Mouse (Mus musculus) megakaryocyte, adult 5-6 weeks (primary cell): ENCODE data around the gene Tmem38b. TPM values are rescaled to one million over a fixed set of nuclear protein-coding genes. Genes with fewer than 3 reads are reported as not detected.

Experiments
- ATAC-seq: 2 replicates; pipeline ENCODE4 v1.8.0; 2016; ENCODE audit warnings: mild to moderate bottlenecking, inconsistent platforms; ENCODE audit not compliant: poor library complexity, severe bottlenecking
- total RNA-seq, 2 experiments: library from RNA; stranded (forward) in 1 of 2; stranded (reverse) in 1 of 2; fragments of 153-499, 151-499 nt in 1 of 2; fragments of 221-1000, 200-1000 nt in 1 of 2; gene quantifications; 2 replicates each; pipeline versions ENCODE4 v1.2.3 to v1.2.4; 2015 to 2017

The Tmem38b gene
- total RNA-seq, 2 experiments from 2014 or later, result 15.3 to 39.2 TPM

DNA sequence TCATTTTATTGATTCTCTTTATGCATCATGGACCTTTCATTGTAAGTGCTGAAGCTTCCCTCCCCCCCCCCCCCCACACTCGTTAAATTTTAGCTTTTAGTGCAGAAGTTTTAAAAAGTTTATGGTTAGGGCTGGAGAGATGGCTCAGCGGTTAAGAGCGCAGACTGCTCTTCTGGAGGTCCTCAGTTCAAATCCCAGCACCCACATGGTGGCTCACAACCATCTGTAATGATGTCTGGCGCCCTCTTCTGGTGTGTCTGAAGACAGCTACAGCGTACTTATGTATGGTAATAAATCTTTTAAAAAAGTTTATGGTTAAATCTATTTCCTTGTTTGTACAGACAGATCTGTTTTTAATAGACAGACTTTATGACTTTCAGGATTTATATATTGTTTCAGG lies 2.0 kb downstream of the Tmem38b start:
- no peak for ATAC-seq

GRCm38 (mm10) chr4:53828914-53829313 lies 3.1 kb downstream of the Tmem38b start:
- ATAC-seq, result no peak

DNA sequence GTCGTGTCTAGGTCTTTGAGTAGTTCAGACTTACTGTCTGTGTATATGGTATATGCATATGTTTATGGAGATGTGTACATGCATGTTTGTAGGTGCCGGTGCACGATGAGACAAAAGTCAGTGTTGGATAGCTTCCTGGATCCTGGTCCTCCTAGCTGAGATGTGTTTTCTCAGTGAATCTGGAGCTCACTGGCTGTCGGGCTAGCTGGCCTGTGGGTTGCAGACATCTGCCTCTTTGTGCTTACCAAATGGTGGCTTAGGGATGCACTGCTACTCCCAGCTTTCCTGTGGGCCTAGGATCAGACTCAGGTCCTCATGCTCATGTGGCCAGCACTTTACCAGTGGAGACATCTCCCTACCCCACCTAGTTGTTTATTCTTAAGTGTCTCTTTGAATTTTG lies 4.2 kb downstream of the Tmem38b start:
- ATAC-seq, result no peak

GRCm38 (mm10) chr4:53830579-53830978 lies 4.7 kb downstream of the Tmem38b start:
- 0 out of 2 replicates have a peak, but pooled peaks have one; percentile 8 for ATAC-seq

DNA sequence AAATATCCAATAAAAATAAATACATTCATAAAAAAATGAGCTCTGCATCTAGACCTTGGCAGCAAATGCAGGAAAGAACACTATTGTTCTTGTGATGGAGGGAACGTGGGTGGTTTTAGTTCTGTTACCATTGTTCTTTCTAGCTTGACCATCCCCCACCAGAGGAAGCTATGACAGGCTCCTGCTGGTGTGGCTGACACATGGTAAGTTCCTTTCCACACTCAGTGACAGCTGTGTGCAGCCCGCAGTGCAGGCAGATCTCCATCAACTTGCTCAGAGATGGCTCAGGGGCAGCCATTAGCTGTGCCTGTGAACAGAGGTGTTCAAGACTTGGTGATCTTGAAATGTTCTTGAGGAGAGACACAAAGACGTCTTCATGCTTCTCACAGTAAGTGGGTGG lies 6.5 kb downstream of the Tmem38b start:
- ATAC-seq, result peak; percentile 90

DNA sequence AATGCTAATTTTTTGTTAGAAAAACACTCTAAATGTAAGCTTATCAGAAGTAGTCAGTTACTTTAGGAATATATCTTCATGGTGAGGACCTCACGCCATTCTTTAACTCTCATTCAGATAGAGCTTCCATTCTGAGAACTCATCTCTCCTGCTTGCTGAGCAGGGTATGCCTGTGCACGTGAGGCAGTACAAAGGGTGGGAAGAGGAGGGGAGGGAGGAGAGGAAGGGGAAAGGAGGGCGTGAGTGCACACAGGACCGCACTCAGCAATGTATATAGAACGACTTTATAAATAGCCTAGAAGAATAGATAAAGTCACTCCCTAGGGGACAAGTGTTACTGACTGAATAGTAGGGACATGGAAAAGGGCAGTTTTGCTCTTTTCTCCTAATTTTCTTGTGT lies 11.1 kb downstream of the Tmem38b start:
- ATAC-seq, result no peak

DNA sequence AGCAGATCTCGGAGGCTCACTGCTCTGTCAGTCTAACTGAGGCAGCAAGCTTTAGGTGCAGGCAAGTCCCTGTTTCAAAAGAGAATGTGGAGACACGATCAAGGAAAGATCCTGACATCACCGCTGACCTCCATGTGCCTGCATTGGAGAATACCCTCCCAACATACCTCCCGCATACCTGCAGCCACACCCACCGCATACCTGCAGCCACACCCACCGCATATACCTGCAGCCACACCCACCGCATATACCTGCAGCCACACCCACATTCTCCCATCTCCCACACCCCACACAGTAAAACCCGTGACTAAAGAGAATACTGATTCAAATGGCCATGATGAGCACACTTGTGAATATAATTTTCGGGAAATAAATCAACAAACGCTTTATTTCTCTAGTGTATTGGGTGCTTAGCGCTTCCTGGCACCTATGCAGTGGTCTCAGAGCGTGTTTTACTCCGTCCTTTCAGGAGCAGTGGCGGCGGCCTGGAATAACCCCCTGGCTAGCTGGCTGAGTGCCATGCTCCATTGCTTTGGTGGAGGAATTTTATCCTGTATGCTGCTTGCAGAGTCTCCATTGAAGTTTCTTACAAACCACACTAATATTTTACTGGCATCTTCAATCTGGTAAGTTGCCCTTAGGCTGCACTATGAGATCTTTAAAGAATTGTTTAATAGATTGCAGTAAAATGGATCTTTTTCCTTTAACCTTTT lies 14.5 kb downstream of the Tmem38b start:
- no peak for ATAC-seq

DNA sequence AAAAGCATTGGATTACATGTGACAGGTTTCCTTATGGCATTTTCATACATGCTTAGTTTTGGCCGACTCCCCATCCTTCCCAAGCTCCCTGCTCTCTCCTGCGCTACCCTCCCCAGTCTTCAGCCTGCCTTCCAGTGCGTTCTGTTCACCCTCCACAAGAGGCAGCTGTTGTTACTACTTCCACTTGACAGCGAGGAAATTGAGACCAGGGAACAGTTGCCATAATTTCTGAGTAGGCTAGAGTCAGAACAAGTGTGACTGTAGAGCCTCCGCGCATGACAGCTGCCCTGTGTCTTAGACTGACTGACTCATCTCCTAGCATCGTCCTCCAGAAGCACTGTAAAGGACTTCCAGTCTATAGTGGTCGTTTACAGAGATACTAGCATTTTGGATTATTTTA lies 17.7 kb downstream of the Tmem38b start:
- ATAC-seq, result no peak

GRCm38 (mm10) chr4:53844835-53845619 lies 19.2 kb downstream of the Tmem38b start:
- peak; percentile 84 for ATAC-seq

DNA sequence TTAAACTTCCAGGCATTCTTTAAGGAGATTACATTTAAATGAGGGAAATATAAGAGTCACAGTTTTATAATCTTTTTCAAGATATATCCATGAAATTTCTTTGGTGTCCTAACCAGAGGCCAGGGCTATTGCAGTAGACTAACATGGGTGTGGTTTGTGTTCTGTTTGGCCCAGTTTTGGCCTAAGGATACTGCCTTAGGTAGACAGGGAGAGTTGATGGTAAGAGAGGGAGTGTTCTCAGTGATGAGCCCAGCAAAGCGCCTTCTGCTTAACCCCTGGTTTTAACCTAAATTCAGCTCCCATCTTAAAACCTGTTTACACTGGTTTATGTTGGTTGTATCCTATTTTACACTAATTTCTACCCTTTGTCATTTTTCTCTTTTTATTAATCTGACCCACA lies 19.8 kb downstream of the Tmem38b start:
- ATAC-seq, result no peak

- ATAC-seq, result no peak
These were observed 20.5 kb downstream of the Tmem38b start for GRCm38 (mm10) chr4:53846326-53846725.

GRCm38 (mm10) chr4:53847541-53847940 lies 21.7 kb downstream of the Tmem38b start:
- ATAC-seq, result no peak

GRCm38 (mm10) chr4:53848308-53848707 lies 22.5 kb downstream of the Tmem38b start:
- no peak for ATAC-seq

GRCm38 (mm10) chr4:53848816-53849215 lies 23.0 kb downstream of the Tmem38b start:
- ATAC-seq, result no peak

DNA sequence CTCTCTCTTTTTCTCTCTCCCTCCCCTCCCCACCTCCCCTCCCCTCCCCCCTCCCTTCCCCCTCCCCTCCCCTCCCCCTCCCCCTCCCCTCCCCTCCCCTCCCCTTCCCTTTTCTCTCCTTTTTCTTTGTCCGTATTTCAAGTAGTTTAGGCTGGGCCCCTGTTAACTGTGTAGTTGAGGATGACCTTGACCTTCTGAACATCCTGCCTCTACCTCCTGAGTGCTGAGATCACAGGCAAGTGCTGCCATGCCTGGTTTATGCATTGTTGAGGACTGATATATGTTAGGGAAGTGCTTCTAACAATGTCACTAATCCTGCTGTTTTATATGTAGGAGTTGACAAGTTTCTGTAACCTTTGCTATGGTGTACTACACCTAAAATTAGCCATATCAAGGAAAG lies 24.0 kb downstream of the Tmem38b start:
- ATAC-seq, result no peak

DNA sequence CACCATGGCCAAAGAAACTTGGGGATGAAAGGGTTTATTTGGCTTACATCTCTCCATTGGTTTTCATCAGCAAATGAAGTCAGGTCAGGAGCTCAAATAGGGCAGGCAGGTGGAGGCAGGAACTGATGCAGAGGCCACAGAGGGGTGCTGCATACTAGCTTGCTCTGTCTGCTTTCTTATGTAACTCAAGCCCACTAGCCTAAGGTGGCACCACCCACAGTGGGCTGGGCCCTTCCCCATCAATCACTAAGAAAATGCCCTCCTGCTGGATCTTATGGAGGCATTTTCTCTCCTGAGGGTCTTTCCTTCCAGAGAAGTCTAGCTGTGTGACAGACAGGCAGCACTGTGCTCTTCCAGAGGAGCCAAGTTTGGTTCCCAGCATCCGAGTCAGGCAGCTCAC lies 27.5 kb downstream of the Tmem38b start:
- no peak for ATAC-seq

DNA sequence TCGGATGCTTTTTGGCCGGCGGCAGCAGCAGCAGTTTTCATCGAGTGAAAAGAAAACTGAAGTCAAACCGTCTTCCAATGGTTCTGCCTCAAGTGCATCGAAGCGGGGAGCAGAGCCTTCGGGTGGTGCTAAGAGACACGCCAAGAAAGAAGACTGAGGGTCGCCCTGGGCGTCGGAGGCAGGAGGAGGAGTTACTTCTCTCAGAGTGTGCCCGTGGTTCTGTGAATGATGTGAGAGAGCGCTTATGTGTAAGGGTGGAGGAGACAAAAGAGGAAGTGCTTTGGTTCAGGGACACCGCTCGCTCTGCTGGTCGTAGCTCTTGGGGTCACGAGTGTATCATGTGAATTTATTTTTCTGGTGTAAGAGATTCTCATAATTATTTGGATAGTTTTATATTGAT lies 34.1 kb downstream of the Tmem38b start:
- ATAC-seq, result peak; percentile 93

GRCm38 (mm10) chr4:53862101-53862500 lies 36.3 kb downstream of the Tmem38b start:
- ATAC-seq, result no peak

DNA sequence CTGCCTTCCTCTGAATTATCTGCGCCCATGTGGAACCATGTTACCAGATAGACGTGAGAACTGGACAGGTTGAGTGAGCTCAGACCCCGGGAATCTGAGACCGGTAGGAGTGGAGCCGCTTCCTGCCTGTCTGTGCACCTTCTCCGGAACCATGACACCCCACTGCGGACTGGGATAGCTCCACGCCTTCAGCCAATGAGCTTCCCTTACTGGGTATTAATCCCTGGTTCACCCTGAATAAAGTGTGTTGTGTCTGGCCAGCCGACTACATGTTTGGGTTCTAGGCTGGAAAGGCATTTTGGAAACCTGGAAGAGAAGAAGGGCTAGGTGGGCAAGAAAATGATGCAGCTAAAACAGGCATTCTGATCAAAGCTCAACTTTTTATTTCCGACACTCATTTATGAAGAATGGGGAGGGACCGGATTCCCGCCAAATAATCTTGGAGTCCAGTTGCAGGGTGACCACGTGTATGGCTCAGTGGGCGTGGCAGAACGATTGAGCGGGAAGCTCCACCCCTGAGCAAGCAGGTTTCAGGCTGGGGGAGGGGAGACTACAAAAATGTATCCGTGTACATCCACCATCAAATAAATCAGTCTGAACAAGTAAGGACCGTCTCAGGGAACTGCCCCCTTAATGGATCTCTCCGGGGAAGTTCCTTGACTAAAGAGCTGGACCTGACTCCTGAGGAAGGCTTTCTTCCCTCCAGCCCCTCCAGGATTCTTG lies 38.4 kb downstream of the Tmem38b start:
- ATAC-seq, result no peak

GRCm38 (mm10) chr4:53866459-53866858 lies 40.6 kb downstream of the Tmem38b start:
- ATAC-seq, result no peak

DNA sequence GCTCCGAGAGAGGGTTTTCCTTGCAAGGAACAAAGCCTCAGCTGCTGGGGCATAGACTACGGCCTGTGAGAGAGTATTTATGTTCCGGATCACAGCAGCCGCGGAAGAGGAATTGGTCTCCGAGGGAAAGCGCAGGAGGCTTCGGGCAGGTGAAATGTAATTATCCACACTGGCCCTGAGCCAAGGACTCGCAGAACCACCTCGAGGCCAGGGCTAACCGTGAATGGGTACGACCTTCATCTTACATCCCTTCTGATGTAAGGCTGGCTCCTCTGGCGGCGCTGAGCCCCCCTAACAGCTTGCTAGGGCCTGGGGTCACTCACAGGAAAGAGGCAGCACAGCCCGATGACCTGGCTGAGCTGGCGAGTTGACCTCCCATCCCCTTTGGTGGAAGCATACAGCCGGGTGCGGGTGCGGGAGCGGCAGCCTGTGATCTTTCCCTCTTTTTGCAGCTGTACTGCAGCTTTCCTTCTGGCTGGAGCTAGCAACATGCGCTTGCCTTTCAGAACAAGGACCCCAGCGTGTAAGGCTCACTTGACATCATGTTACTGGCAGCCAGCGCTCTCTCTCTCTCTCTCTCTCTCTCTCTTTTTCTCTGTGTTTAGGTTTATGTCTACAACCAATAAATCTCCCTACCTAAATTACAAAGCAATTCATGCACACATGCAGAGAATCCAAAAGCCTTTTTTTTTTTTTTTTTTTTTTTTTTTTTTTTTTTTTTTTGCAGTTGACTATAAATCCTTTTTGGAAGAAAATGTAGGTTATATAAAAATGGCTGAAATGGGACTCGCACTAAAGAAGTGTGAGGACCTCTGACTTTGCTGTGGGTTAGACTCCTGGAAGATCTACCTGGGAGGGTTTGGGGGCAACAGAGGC lies 52.9 kb downstream of the Tmem38b start:
- no peak for ATAC-seq
